ENCODE assay signal across 21 mouse cellular contexts in the genomic region with DNA sequence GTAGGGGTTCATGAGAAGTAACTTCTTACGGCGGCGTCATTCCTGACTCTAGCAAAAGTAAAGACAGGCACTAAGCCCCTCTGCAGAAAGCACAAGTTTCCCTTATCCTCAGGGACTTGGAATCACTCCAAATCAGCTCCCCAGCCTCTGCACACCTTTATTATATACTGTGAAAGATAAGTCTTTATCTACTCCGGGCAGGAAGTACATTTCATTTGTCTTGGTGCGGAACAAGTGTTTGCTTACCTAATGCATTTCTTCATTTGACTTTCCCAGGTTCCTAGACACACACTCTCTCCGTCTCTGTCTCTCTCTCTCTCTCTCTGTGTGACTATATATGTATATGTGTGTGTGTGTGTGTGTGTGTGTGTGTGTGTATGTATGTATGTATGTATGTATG. TPM values are rescaled to one million over a fixed set of nuclear protein-coding genes. Genes with fewer than 3 reads are reported as not detected.
A peak's percentile ranks its signal among the peaks of the same experiment; 100 is the strongest.
DNase-seq lines count a peak whose midpoint lies in the region; ATAC-seq lines count a peak whose summit lies in the region.
"Had no signal": no experiment of that assay in that cellular context is flagged by ENCODE, and none has a peak within 500 bp of the region (broad histone marks: within the 10 kb centered on the region; RNA-seq: fewer than 3 reads in every experiment).

No protein-coding gene starts in this region.

- H3K27me3 ChIP-seq in heart, embryonic 10.5 days (ENCODE audit: insufficient read depth, poor library complexity, severe bottlenecking) = no peaks in the 10 kb centered on the region
- H3K27me3 ChIP-seq in lung, embryonic 15.5 days = no peaks in the 10 kb centered on the region
- no peaks in the 10 kb centered on the region for H3K27me3 ChIP-seq in embryonic facial prominence, embryonic 15.5 days
- no peaks in the 10 kb centered on the region for H3K27me3 ChIP-seq in stomach, embryonic 14.5 days (ENCODE audit: control insufficient read depth, insufficient read depth, low read length)
- peaks cover 3% of the 10 kb centered on the region; the same call in 1 of the 2 replicates for H3K27me3 ChIP-seq in hindbrain, embryonic 16.5 days (replicated peaks; ENCODE audit: control insufficient read depth, insufficient read depth, low read length)
- H3K27me3 ChIP-seq: hindbrain, embryonic 15.5 days; limb, embryonic 12.5 days; midbrain, embryonic 12.5 days had no signal

- H3K27ac ChIP-seq in heart, embryonic 10.5 days = peak overlapping the region; percentile 93
- H3K27ac ChIP-seq in lung, embryonic 15.5 days = peak overlapping the region; percentile 88
- H3K27ac ChIP-seq in embryonic facial prominence, embryonic 15.5 days (replicated peaks) = peak overlapping the region; percentile 95
- H3K27ac ChIP-seq in stomach, embryonic 14.5 days (ENCODE audit: low read length) = peak overlapping the region; percentile 90; the same call in 1 of the 2 replicates
- no peak overlapping the region for H3K27ac ChIP-seq in hindbrain, embryonic 16.5 days (ENCODE audit: low read depth, low read length)
- H3K27ac ChIP-seq: forebrain, embryonic 12.5 days; hindbrain, embryonic 15.5 days; liver, embryonic 14.5 days; midbrain, embryonic 12.5 days had no signal

- H3K4me3 ChIP-seq in heart, embryonic 10.5 days = no peak overlapping the region
- H3K4me3 ChIP-seq in lung, embryonic 15.5 days = no peak overlapping the region
- H3K4me3 ChIP-seq in embryonic facial prominence, embryonic 15.5 days (replicated peaks) = no peak overlapping the region
- no peak overlapping the region for H3K4me3 ChIP-seq in stomach, embryonic 14.5 days (ENCODE audit: low read depth, low read length)
- H3K4me3 ChIP-seq in hindbrain, embryonic 16.5 days (ENCODE audit: low read length) = no peak overlapping the region
- H3K4me3 ChIP-seq: forebrain, embryonic 12.5 days; hindbrain, embryonic 15.5 days; left cerebral cortex, adult 2 months; limb, embryonic 12.5 days; midbrain, embryonic 12.5 days had no signal

- no peak for ATAC-seq in lung, embryonic 15.5 days (ENCODE audit: borderline replicate concordance, extremely low read depth, low FRiP score, low TSS enrichment)
- no peak for ATAC-seq in embryonic facial prominence, embryonic 15.5 days (ENCODE audit: insufficient number of reproducible peaks, low FRiP score, low TSS enrichment, low read depth)
- peak; percentile 38; the same call in 1 of the 2 replicates for ATAC-seq in stomach, embryonic 14.5 days (ENCODE audit: insufficient number of reproducible peaks, insufficient read depth, low FRiP score, low read depth)
- ATAC-seq in hindbrain, embryonic 16.5 days = no peak

- H3K9ac ChIP-seq in lung, embryonic 15.5 days = no peak overlapping the region
- no peak overlapping the region for H3K9ac ChIP-seq in embryonic facial prominence, embryonic 15.5 days
- no peak overlapping the region for H3K9ac ChIP-seq in stomach, embryonic 14.5 days (replicated peaks; ENCODE audit: low read depth, low read length)
- H3K9ac ChIP-seq in hindbrain, embryonic 16.5 days (ENCODE audit: low read depth, low read length) = no peak overlapping the region
- H3K9ac ChIP-seq: forebrain, embryonic 12.5 days; hindbrain, embryonic 15.5 days; limb, embryonic 12.5 days; liver, embryonic 14.5 days; midbrain, embryonic 12.5 days had no signal

- DNase-seq in heart, embryonic 10.5 days (ENCODE audit: low spot score) = no peak
- DNase-seq in heart, postnatal 14 days = no peak
- no peak for DNase-seq in lung, postnatal 25 days (ENCODE audit: low spot score)
- no peak for DNase-seq in layer of hippocampus, adult 9-10 months (ENCODE audit: low spot score)
- DNase-seq: adrenal gland, adult 2 months; cerebellum, postnatal 25 days; spleen, adult 18-20 months; thymus, postnatal 14 days had no signal

- no peaks in the 10 kb centered on the region for H3K36me3 ChIP-seq in heart, embryonic 10.5 days
- H3K36me3 ChIP-seq in lung, embryonic 15.5 days = no peaks in the 10 kb centered on the region
- no peaks in the 10 kb centered on the region for H3K36me3 ChIP-seq in embryonic facial prominence, embryonic 15.5 days
- H3K36me3 ChIP-seq in stomach, embryonic 14.5 days (ENCODE audit: control insufficient read depth, insufficient read depth, low read length) = no peaks in the 10 kb centered on the region
- no peaks in the 10 kb centered on the region for H3K36me3 ChIP-seq in hindbrain, embryonic 16.5 days (ENCODE audit: control insufficient read depth, insufficient read depth, low read length)
- H3K36me3 ChIP-seq: forebrain, embryonic 12.5 days; hindbrain, embryonic 15.5 days; limb, embryonic 12.5 days; midbrain, embryonic 12.5 days had no signal

- WGBS in heart, embryonic 10.5 days = 67% methylated on average over 6 of the region's 6 CpGs
- 32% methylated on average over 6 of the region's 6 CpGs for WGBS in lung, embryonic 15.5 days
- WGBS in embryonic facial prominence, embryonic 15.5 days = 38% methylated on average over 6 of the region's 6 CpGs
- WGBS in stomach, embryonic 14.5 days = 37% methylated on average over 6 of the region's 6 CpGs
- WGBS in hindbrain, embryonic 16.5 days = 84% methylated on average over 6 of the region's 6 CpGs

- H3K4me1 ChIP-seq in heart, embryonic 10.5 days = peaks cover 53% of the 10 kb centered on the region
- H3K4me1 ChIP-seq in lung, embryonic 15.5 days = peaks cover 52% of the 10 kb centered on the region
- peaks cover 73% of the 10 kb centered on the region for H3K4me1 ChIP-seq in embryonic facial prominence, embryonic 15.5 days
- peaks cover 62% of the 10 kb centered on the region for H3K4me1 ChIP-seq in stomach, embryonic 14.5 days (ENCODE audit: control insufficient read depth, insufficient read depth, low read length)
- peaks cover 8% of the 10 kb centered on the region for H3K4me1 ChIP-seq in hindbrain, embryonic 16.5 days (ENCODE audit: control insufficient read depth, insufficient read depth, low read depth, low read length)

- H3K9me3 ChIP-seq in heart, embryonic 10.5 days = no peaks in the 10 kb centered on the region
- H3K9me3 ChIP-seq in lung, embryonic 15.5 days = no peaks in the 10 kb centered on the region
- no peaks in the 10 kb centered on the region for H3K9me3 ChIP-seq in embryonic facial prominence, embryonic 15.5 days (replicated peaks)
- H3K9me3 ChIP-seq in stomach, embryonic 14.5 days (ENCODE audit: control insufficient read depth, low read depth, low read length) = no peaks in the 10 kb centered on the region
- H3K9me3 ChIP-seq in hindbrain, embryonic 16.5 days (ENCODE audit: control insufficient read depth, low read length) = no peaks in the 10 kb centered on the region
- H3K9me3 ChIP-seq: forebrain, embryonic 12.5 days; hindbrain, embryonic 15.5 days; limb, embryonic 12.5 days; midbrain, embryonic 12.5 days had no signal

- intact Hi-C loops in heart, postnatal 14 days (cut with DNase I) = loop anchor here (2.0 kb wide), 1 partner anchor 45 kb away; no protein-coding TSS in a partner anchor

- no peak overlapping the region for H3K4me2 ChIP-seq in lung, embryonic 15.5 days
- no peak overlapping the region for H3K4me2 ChIP-seq in embryonic facial prominence, embryonic 15.5 days (replicated peaks)
- no peak overlapping the region for H3K4me2 ChIP-seq in stomach, embryonic 14.5 days (replicated peaks; ENCODE audit: low read depth, low read length)
- H3K4me2 ChIP-seq in hindbrain, embryonic 16.5 days (ENCODE audit: low read length) = no peak overlapping the region
- H3K4me2 ChIP-seq: forebrain, embryonic 12.5 days; hindbrain, embryonic 15.5 days; limb, embryonic 12.5 days; midbrain, embryonic 12.5 days had no signal

RNA-seq across cellular contexts. Expression of gene 5330417H12Rik, which starts 38.7 kb away (rescaled TPM):
- 0.15 TPM in 1 of 2 replicates, not detected in the other for polyA plus RNA-seq in heart, embryonic 10.5 days (2016; fragmentation: Nextera tagmentation; extraction: Ambion mirVana)
- not detected for total RNA-seq in heart, postnatal 14 days (2021)
- not detected in 2 replicates for polyA plus RNA-seq in lung, embryonic 15.5 days (2015; fragmentation: Nextera tagmentation; extraction: Ambion mirVana)
- polyA plus RNA-seq in embryonic facial prominence, embryonic 15.5 days (2015; fragmentation: Nextera tagmentation; extraction: Ambion mirVana) = 0.23 TPM in 1 of 2 replicates, not detected in the other
- not detected in 2 replicates for polyA plus RNA-seq in stomach, embryonic 14.5 days (2014; fragmentation: Nextera tagmentation; extraction: Ambion mirVana)
- not detected in 2 replicates for polyA plus RNA-seq in hindbrain, embryonic 16.5 days (2015; fragmentation: Nextera tagmentation; extraction: Ambion mirVana)
- total RNA-seq: adrenal gland, adult 2 months; left cerebral cortex, adult 2 months; neutrophil, adult 5-6 weeks had no signal
- polyA plus RNA-seq: adrenal gland, adult 2 months; forebrain, embryonic 12.5 days; heart, embryonic 16.5 days; hindbrain, embryonic 15.5 days; kidney, embryonic 14.5 days; limb, embryonic 12.5 days; liver, embryonic 14.5 days; midbrain, embryonic 12.5 days had no signal
